Mouse (Mus musculus) urinary bladder, adult 18-20 months (tissue): ENCODE data around the gene Pbld2.

Experiments used
- DNase-seq, 2 experiments: peaks; one replicate each; pipeline ENCODE4 v3.0.0; 2022; ENCODE audit warnings: low spot score in 2 of 2, mixed read lengths in 2 of 2

Pbld2 gene

DNA sequence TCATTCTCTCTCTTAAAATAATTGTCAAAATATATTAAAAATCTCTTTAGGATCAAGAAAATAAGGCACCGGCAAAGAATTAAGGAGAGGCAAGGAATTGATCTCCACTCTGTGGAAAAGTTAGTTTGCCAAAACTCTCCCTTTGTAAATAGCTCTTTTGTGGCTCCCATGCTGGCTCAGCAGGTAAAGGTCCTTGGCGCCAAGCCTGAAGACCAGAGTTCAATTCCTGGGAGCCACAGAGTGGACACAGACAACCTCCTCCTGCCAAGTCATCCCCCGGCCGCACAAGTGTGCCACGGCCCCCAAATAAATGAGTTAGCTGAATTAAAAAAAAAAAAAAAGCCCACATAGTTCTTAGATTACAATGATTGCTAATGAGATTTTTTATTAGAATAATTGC, 38.6 kb downstream of the Pbld2 start:
- DNase-seq = no peak

DNA sequence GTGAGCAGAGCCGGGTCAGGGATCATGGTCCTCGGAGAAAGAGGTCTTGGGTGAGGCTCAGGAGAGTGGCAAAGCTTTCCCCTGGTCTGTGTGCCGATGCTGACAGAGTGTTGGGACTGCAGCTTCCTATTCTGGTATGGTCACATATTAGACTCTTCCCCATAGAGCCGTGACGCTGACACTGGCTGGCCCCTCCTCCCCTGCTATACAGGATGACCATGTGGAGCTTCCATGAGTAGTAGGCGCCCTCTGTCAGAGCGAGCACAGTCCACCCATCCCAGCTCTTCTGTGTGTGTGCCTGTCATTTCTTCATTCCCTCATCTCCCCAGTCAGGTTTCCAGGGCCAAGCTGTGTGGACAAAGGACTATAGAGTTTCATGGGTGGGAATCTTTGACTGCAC, 39.2 kb downstream of the Pbld2 start:
- no peak for DNase-seq

DNA sequence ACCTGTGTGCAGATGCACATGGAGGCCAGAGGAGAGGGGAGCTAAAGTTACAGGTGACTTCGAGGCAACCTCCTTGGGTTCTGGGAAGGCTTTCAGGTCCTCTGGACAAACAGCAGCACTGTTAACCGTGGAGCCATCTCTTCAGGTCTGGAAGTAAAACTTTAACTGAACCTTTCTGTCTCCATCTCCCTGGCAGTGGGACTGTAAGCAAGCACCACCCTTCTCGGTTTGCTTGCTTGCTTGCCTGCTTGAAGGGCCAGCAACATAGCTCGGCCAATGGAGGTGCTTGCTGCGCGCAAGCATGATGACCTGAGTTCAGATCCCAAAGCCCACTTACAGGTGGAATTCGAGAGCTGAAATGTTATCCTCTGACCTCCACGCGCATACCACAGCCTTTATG, 40.4 kb downstream of the Pbld2 start:
- no peak for DNase-seq

DNA sequence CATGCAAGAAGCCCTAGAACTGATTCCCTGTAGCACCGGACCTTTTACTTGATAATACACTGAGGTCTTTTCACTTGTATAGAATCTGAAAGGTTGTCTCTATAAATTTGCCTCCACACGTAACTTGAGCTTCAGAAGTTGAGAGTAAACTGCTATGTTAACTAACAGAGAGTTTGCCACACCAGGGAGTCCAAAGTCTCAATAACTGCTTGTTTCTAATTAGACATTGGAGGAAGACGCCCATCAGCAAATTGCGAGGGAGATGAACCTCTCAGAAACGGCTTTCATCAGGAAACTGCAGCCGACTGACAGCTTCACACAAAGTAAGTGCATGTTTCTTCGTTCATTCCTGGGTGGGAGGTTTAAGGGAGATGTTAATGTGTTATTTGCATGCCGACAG, 41.4 kb downstream of the Pbld2 start:
- no peak for DNase-seq

DNA sequence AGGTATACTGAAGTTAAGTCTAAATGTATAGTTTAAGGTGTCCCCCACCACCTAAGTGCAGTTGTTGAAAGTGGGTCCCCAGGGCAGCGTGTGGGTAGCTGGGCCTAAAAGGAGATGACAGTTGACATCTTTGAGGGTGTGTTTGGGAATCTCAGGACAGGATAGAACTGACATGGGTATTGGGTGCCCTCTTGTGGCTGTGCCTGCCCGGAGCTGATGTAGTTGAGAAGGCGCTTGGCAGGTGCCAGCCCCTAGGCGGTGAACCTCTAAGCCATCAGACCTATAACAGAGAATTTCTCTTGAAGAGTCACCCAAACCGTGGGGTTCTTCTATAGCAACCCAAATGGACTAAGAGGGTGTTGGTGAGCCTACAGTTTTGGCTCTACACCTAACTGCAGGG, 41.9 kb downstream of the Pbld2 start:
- DNase-seq = peak; percentile 61

DNA sequence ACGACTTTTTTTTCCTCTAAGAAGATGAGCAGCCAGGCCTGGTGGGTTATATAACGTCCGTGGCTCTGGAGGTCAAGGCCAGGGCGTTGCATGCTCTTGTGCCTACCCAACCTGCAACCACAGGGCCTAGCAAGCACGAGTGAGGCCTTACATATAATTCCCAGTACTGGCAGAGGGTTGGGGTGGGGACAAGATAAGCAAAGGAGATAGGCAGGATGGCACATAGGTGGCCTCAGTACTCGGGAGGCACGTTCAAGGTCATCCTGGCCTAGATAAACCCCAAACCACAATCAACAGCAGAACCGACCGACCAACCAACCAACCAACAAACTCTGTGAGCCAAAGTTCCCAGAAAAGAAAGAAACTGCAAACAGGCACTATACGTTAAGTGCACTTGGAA, 62.2 kb downstream of the Pbld2 start:
- no peak for DNase-seq

DNA sequence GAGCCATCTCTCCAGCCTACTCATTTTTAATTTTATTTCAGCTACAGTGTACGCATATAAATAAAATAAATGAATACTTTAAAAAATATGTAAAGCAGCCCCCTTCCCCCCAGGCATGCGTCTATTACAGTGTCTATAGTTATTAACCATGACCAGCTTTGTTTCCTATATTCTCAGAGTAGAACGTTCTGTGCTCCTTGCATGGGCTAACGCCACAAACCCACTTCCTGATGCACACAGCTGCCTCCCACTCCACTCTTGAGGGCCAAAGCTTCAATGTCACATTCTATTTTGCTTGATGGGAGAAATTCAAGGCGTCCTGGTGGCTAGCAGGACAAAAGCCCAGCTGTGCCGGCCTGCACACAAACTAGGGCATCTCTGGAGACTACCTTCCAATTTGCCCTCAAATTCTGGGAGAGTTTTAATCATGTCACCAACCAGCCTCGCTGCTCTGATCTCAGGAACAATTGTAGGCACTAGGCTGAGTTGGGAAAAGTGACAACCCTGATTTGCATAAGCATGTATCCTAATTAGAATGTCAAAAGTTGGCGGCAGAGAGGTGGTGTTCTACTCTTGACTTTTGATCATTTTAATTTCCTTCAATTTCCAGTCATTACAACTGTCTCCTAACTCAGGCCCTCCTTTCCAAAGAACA, 65.1 kb downstream of the Pbld2 start:
- DNase-seq = no peak

DNA sequence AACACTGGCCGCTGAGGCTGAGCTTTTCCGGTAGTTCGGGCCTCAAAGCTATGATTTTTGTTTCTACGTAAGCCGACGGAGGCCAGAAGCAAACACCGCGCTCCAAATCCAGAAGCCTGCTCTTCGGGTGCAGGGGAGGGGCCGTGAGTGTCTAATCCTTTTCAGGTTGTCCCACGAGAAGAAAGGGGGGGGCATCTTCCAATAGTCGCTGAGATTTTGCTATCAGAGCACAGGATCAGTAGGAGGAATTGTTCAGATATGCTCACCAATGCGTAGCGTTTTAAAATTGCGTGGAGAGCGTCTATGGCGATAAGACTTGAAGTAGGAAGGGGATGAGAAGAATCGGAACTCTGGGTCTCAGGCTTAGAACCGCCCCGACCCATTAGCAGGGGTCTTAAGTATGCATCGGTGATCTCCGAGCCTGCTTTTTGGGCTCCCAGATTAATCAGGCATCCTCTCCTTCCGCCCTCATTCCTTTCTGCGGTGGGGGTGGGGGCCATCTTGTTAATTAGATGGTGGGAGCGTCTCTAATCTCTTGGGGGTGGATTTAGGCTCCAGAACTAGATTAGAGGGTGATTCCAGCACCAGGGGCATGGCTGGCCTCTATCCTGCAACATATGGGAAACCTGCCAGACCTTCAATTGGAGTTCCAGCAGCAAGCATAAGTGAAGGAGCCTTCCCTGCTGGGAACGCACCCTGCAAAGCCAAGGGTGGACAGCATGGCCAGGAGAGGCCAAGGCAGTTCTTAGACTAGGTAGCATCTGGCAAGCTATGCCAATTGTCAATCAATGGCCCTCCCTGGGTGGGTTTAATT, 65.8 kb downstream of the Pbld2 start:
- DNase-seq = no peak

DNA sequence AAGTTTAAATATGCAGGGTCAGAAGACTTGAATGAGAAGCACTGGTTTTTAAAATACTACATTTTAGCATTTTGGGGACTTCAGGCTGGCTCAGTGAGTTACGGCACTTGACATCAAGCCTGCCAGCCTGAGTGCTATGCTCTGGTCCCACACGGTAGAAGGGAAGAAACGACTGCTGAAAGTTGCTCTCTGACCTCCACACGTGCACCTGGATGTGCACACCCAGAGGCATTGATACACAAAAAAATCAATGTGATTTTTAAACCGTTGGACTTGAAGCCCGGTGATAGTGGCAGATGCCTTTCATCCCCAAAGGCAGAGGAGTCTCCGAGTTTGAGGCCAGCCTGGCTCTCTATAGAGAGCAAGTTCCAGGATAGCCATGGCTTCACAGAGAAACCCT, 67.8 kb downstream of the Pbld2 start:
- DNase-seq = no peak

DNA sequence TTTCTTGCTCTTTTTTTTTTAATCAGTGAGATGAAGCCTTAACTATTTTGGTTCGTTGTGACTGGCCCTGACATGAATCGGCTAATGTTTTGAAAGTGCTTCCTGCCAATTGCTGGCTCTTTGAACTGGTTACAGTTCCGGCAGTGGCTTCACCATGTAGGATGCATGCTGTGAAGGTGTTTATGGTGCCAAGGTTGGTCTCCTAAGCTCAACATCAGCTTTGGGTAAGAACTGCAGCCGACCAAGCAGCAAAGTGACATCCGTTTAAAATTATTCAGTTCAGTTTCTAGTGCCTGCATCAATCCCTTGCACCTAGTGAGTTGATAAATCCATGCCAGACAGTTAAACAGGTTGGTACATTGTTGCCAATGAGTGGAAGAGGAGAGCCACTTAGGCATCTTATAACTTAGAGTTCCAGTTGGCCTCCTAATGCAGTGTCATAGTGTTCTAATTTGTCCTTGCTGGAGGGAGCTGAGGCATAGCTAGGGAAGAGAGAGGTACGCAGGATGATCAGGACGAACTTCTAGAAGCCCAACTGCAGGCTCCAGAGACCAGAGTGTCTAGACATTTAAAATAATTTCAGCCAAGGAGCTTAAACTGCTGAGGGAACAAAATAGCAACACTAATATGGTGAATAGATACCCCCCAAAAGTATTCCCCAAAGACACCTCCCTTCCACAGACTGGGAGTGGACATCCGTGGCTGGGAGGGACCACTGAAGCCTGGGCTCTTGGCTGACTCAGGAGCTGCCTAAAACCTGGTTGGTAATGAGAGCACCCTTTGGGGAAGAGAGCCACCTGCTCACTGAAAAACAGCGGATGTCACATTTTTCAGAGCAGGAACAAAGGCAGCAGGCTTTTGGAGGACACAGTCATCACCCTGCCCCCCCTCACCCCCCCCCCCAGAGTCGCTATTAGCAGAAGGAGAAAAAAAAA, 68.8 kb downstream of the Pbld2 start:
- no peak for DNase-seq

DNA sequence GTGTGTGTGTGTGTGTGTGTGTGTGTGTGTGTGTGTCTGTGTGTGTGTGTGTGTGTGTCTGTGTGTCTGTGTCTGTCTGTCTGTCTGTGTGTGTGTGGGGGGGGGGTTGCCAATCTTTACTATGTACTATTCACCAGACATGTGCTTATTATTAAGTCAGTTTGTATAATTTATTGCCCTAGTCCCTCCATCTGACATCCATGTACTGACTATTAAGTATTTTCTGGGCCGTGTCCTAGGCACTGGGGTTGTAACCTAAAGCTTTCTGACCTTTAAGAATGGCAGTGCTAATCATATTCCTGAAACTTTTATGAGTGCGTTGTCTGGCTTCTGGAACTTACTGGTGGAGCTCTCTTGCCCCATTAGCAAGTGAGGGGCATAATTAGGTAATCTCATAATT, 72.6 kb downstream of the Pbld2 start:
- no peak for DNase-seq

DNA sequence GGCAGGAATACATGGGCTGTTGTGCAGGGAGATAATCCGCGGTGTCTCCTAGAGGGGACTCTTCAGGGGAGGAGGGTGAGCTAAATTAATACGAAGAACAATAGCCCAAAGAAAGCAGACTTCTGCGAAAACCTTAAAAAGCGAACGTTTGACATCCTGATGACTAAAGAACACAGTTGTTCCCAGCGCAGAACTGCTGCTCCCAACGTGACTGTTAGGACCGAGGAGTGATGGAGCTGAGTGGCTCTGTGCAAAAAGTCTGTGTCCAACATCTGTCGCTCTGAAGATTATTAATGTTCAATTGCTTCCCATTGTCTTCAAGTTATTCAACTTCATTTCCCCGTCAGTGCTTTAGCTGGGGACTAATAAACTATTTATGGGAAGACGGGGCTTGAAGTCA, 74.1 kb downstream of the Pbld2 start:
- no peak for DNase-seq

DNA sequence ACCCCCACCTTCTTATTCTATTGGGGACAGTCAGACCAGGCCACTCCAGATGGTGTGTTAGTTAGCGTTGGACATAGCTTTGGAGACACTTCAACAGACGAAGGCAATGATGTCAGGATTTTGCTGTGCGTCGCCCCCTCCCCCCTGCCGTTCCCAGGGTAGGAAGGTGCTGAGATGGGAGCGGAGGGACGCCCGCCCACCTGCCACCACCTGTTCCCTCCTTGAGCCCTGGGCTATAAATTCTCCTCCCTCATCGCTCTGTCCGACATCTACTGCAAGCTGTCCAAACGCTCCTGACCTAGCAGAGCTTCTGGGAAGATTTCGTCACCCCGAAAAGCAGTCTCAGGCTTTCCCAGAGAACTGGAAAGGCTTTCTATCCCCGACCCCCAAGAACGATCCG, 75.4 kb downstream of the Pbld2 start, which contains the start of gene Atoh7:
TSS of gene Atoh7 (plus strand) at position 131 of the 400 bp plus-strand sequence.
- DNase-seq = no peak

DNA sequence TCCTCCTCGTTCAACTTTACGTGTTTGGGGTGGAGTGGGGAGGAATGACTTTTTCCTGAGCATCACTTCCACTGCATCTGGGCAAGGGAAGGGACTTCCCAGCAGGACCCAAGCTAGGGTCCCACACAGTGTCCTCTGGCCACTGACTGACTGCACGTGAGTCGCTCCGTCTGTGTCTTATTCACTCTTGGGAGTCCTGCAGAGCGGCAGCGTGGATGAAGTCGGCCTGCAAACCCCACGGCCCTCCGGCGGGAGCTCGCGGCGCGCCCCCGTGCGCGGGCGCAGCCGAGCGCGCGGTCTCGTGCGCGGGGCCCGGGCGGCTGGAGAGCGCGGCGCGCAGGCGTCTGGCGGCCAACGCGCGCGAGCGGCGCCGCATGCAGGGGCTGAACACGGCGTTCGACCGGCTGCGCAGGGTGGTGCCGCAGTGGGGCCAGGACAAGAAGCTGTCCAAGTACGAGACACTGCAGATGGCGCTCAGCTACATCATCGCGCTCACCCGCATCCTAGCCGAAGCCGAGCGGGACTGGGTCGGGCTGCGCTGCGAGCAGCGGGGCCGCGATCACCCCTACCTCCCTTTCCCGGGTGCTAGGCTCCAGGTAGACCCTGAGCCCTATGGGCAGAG, 75.9 kb downstream of the Pbld2 start:
- peak in 1 of 2 experiments; percentile 14 for DNase-seq

DNA sequence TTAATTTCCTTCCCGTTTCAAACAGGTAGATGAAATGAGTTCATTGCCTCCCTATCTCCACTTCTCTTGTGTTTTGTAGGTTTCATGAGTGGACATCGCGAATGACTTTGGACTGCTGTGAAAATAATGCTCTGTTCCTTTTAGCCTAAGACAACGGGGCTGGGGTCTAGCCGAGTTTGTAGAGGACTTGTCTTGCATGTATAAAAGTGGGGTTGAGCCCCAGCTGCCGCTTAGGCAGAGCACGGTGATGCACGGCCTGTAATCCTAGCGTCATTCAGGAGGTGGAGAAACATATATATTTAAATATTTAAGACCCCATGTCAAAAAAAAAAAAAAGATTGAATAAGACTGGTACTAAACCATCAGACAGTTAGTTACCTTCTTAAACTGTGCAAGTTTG, 76.5 kb downstream of the Pbld2 start:
- DNase-seq = no peak
